Mouse (Mus musculus) megakaryocyte, embryonic 14.5 days (primary cell): ENCODE results near the gene Nomo1.

ENCODE experiments used
- FLI1 ChIP-seq: IDR thresholded peaks from 2 replicates; pipeline ENCODE4 v1.6.1; 2012; ENCODE audit warnings: low read length, inconsistent platforms, mixed read lengths
- GATA1 ChIP-seq: IDR thresholded peaks from 3 replicates; pipeline ENCODE4 v1.6.1; 2012; ENCODE audit warnings: mixed read lengths, low read length, inconsistent platforms, borderline replicate concordance

- TF ChIP-seq GATA1 (no peak), FLI1 (no peak)
Measured at GRCm38 (mm10) chr7:46044106-46044505, 10.6 kb downstream of the Nomo1 start.
